Mouse (Mus musculus): Measurements from ENCODE around the gene Gm3259. TPM values are rescaled to one million over a fixed set of nuclear protein-coding genes. Genes with fewer than 3 reads are reported as not detected.
"Not testable (repeated sequence)": the region's sequence is repeated elsewhere in the genome, so short reads cannot be mapped to it uniquely, and the experiment has no call there.

Gm3259 gene
- not detected in 2 replicates for polyA plus RNA-seq (2015; fragmentation: Nextera tagmentation; extraction: Ambion mirVana)

DNA sequence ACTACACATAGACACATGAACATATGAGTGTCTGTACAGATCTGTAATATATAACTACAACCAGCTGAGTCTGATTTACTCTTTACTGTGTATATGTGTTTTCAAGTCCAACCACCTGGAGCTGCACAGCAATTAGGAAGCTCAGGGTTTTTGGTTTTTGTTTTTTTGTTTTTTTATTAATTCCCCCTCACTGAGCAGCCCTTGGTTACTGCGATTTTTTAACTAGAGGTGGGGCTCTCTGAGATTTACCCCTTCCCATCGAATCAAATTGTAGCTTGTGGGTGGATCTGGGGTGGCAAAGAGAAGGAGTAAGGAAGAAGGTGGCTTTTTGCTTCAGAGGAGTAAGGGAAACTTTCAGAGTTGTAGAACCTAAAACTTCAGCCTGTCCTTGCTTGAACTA lies at the start of gene Gm3259:
Gene Gm3259 (plus strand): TSS at position 301 of the 400 bp plus-strand sequence.
- WGBS = 27% methylated on average over 2 of the region's 2 CpGs
- not testable (repeated sequence) for ATAC-seq; H3K9ac ChIP-seq (replicated peaks; ENCODE audit: low read depth); H3K4me3 ChIP-seq (ENCODE audit: low read depth, low read length); H3K36me3 ChIP-seq (ENCODE audit: insufficient read depth, low read length); H3K4me2 ChIP-seq (replicated peaks; ENCODE audit: low read depth, low read length); H3K4me1 ChIP-seq (ENCODE audit: insufficient read depth, low read depth, low read length); H3K27me3 ChIP-seq (replicated peaks; ENCODE audit: insufficient read depth, low read length); H3K9me3 ChIP-seq (ENCODE audit: low read length); H3K27ac ChIP-seq (ENCODE audit: low read length); DNase-seq (ENCODE audit: low spot score)

DNA sequence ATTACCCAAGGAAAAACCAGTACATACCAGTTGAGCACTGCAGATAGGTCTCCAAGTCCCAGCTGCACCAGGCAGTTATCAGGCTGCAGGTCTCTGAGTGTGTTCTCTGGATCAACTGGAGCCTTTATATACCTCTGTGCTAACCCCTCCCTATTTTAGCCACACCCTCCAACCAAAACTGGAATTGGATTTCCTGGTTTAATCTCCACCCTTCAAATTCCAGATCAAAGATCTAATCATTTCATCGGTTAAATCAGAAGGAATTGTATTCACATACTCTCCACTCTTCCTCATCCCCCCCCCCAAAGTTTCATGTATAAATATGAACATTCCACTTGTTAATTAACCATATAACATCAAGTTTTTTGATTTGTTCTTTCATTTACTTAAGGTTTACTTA lies 33.0 kb upstream of the Gm3259 start, which contains the start of gene Gm10424:
Gene Gm10424 (minus strand): TSS at position 101 of the 400 bp plus-strand sequence.
- ATAC-seq = not testable (repeated sequence)

More for the DNA sequence above, 33.0 kb upstream of the Gm3259 start, which contains the start of gene Gm10424:
- DNase-seq (ENCODE audit: low spot score); H3K4me3 ChIP-seq (ENCODE audit: low read depth, low read length); H3K36me3 ChIP-seq (ENCODE audit: insufficient read depth, low read length); H3K9ac ChIP-seq (replicated peaks; ENCODE audit: low read depth); H3K27ac ChIP-seq (ENCODE audit: low read length); H3K4me2 ChIP-seq (replicated peaks; ENCODE audit: low read depth, low read length); H3K27me3 ChIP-seq (replicated peaks; ENCODE audit: insufficient read depth, low read length); H3K4me1 ChIP-seq (ENCODE audit: insufficient read depth, low read depth, low read length); H3K9me3 ChIP-seq (ENCODE audit: low read length): not testable (repeated sequence)
- WGBS = no CpG with 5 or more reads among the region's 1 CpGs

Other genes starting within 250 kb of the Gm3259 start
- not detected in 2 replicates for gene Gm7942, start 199.0 kb upstream of the Gm3259 start, polyA plus RNA-seq (2015; fragmentation: Nextera tagmentation; extraction: Ambion mirVana)
- gene Gm16513, start 123.3 kb upstream of the Gm3259 start, polyA plus RNA-seq (2015; fragmentation: Nextera tagmentation; extraction: Ambion mirVana) = not detected in 2 replicates
- not detected in 2 replicates for gene Gm10424, start 33.1 kb upstream of the Gm3259 start, polyA plus RNA-seq (2015; fragmentation: Nextera tagmentation; extraction: Ambion mirVana)
- not detected in 2 replicates for gene D5Ertd577e, start 150.9 kb downstream of the Gm3259 start, polyA plus RNA-seq (2015; fragmentation: Nextera tagmentation; extraction: Ambion mirVana)
- not detected in 2 replicates for gene Gm3286, start 204.8 kb downstream of the Gm3259 start, polyA plus RNA-seq (2015; fragmentation: Nextera tagmentation; extraction: Ambion mirVana)